Mouse (Mus musculus): ENCODE data around the gene Zfp846.
"Not testable (repeated sequence)": the region's sequence is repeated elsewhere in the genome, so short reads cannot be mapped to it uniquely, and the experiment has no call there.

The Zfp846 gene

GRCm38 (mm10) chr9:20581175-20581634 lies at the start of gene Zfp846:
TSS of gene Zfp846 (plus strand) at chr9:20581291.
- peak; percentile 99 to 100 for DNase-seq (ENCODE audit: inconsistent age in 2 of 2, low spot score in 1 of 2)

DNA sequence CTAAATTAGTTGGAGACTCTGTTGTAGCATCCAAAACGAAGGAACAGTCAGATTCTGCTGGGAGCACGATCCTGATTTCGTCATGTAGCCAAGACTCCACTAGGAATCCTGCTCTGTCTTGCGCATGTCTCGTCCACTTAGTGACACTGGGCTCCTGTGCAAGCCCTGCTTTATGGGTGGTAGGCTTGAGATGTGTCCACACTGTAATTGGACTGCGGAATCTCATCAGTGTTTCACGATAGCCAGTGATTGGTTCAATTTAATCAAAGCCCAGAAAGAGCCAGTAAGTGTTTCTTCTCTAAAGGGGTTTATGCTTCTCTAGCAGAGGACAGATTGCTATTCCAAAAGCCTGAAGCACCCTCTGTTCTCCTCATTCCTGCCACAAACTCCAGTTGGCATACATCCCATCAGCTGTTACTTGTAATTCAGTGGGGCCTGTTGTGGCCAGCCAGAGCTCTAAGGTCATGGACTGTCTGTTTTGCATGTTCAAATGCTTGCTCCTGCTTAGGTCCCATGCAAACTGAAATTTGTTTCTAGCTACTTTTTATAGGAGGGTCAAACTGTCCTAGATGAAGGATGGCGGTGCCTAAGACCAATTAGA lies 46.7 kb upstream of the Zfp846 start:
- DNase-seq (ENCODE audit: inconsistent age in 2 of 2, low spot score in 1 of 2), result peak in 1 of 2 experiments; percentile 38

- no peak for DNase-seq (ENCODE audit: inconsistent age in 2 of 2, low spot score in 1 of 2)
These were observed 44.5 kb upstream of the Zfp846 start for GRCm38 (mm10) chr9:20536598-20536997.

DNA sequence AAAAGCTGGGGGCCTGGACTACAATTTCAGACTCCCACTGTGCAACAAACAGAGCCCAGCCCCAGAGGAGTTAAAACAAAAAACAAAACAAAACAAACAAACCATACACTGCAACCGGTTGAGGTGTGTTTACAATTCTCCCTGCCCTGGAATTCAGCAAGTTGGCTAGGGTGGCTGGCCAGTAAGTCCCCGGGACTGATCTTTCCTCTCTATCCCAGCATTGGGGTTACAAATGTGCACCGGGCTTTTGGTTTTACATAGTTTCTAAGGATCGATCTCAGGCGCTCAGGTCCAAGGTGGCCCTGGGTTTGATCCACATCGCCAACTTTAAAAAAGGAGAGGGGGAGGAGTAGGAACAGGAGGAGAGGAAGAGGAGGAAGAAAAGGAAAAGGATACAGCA lies 37.6 kb upstream of the Zfp846 start:
- DNase-seq (ENCODE audit: inconsistent age in 2 of 2, low spot score in 1 of 2), result no peak

DNA sequence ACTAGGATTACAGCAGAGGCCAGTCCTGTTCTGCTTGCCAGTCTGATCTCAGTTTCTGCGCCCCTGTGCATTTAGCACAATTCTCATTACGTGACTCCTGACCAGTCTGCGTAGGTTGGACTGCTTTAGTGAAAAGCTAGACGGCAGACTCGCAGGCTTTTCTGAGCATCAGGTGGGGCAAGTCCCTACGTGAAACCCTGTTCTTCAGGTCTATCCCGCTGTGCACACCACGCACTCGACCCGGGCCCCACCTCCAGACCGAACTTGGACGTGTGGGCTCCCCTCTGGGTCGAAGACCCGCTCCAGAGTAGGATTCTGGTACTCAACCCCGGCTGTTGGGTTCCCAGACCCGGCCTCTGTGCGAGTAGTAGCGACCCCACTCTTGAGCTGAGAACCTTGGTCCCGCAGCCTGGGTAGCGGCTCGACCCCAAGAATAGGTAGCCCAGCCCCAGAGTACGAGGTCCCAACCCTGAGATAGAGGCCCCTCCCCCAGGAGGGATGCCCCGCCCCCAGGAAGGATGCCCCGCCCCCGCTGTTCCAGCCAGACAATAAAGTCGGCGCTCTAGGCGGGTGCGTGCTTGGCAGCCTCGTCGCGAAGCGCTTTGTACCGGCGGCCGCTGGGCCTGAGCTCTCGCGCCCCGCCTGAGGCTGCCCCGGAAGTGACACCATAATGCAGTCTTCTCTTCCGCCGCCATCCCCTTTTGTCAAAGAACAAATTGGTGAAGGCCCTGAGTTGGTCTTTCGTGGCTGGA lies 36.8 kb upstream of the Zfp846 start:
- DNase-seq (ENCODE audit: inconsistent age in 2 of 2, low spot score in 1 of 2), result peak; percentile 90 to 96

DNA sequence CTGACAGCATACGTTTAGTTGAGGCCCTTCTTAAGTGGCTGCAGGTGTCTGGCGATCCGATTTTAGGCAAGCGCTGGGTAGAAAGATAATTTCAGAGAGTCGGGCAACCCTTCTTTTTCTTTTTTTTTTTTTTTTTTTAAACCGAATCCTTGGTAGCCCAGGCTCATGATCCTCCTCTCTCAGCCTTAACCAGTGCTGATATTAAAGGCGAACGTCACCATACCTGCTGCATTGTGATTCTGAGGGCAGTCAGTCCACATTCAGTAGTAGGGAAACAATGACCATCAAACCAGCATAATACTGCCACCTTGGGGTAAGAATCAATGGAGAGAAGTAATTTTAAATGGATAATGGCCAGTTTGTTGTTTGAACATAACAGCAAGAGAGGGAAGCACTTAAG lies 35.9 kb upstream of the Zfp846 start:
- peak in 1 of 2 experiments; percentile 75 for DNase-seq (ENCODE audit: inconsistent age in 2 of 2, low spot score in 1 of 2)

DNA sequence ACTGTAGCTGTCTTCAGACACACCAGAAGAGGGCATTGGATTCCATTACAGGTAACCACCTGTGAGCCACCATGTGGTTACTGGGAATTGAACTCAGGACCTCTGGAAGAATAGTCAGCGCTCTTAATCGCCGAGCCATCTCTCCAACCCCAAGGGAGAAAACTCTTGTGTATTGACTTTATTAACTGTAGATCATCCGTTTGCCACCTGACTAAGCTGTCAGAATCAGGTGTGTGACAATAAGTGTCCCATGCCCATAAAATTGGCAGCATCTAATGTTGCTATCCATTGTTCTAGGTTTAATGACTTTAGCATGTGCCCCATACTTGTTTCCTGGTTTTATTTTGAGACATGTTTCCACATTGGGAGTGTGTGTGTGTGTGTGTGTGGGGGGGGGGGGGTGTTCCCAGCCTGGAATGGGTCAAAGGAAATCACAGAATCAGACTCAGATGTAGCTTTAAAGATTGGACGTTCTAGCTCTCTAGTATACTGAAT lies 29.3 kb upstream of the Zfp846 start:
- no peak for DNase-seq (ENCODE audit: inconsistent age in 2 of 2, low spot score in 1 of 2)

DNA sequence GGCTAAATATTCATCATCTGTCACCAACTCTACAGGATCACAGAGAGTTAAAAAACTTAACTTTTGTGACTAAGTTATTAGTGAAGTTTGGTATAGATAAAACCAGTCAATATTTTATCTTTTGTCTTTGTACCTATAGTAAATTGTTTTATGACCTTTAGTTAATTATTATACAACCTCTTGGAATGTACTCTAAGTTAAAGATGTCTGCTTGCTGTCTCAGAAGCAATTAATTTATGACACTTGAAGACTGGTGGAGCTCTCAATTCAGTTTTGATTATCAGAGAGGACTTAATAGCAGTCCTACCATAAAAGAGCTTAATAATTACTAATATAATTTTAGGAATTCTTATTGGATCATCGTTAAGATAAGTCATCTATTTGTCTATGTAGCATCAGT lies 28.4 kb upstream of the Zfp846 start:
- no peak for DNase-seq (ENCODE audit: inconsistent age in 2 of 2, low spot score in 1 of 2)

DNA sequence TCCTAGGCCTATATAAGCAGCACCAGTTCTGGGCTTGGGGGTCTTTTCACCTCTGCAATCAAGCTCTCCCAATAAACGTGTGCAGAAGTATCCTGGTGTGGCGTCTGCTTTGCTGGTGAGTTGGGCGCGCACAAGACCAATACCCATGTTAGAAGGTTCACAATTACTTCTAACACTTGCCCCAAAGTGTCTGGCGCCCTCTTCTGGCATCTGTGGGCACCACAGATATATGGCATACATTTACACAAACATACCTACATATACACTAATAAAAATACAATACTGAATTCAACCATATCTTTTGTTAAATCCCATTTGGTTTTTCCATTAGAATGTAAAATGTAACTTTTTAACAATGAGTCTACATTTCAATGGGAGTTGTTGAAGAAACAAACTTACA lies 18.9 kb upstream of the Zfp846 start:
- no peak for DNase-seq (ENCODE audit: inconsistent age in 2 of 2, low spot score in 1 of 2)

DNA sequence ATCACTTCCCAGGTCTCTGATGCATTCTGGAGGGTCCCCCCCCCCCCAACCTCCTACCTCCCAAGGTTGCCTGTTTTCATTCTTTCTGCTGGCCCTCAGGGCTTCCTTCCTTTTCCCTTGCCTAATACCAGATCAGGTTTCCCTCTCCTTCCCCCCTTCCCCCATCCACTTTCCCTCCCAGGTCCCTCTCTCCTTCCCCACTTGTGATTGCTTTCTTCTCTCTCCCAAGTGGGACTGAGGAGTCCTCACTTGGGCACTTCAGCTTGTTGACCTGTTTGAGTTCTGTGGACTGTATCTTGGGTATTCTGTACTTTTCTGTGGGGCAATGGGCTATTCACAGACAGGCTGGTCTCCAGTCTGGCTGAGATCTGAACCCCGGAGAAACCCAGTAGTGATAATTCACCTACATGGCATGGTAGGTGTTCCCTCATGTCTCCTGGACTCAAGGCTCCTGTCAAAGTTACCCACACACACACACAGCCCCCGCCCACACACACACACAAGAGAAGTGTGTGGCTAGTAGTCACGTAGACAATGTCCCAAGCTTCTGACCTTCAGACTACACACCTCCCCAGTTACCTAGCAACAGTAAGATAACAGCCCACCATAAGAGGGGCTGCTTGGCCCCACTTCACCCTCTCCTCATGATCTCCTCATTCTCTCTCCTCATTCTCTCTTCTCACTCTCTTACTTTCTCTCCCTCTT lies 15.6 kb upstream of the Zfp846 start:
- not testable (repeated sequence) for DNase-seq (ENCODE audit: inconsistent age in 2 of 2, low spot score in 1 of 2)

DNA sequence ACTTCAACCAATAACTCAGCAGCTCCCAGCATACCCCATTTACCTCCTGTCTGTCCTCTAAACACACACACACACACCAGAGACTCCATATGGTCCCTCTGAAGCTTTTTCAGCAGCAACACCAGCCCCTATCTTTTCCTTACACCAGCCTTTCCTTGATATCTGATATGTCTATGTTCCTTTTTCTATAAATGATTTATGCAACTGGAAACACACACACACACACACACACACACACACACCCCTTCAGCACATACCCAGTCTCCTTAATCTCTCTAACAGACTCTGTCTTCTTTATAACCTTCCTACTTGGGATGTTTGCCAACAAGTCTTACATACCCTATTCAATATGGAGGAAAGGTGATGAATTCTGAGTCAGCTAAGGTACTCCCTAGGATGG lies 10.0 kb upstream of the Zfp846 start:
- no peak for DNase-seq (ENCODE audit: inconsistent age in 2 of 2, low spot score in 1 of 2)

DNA sequence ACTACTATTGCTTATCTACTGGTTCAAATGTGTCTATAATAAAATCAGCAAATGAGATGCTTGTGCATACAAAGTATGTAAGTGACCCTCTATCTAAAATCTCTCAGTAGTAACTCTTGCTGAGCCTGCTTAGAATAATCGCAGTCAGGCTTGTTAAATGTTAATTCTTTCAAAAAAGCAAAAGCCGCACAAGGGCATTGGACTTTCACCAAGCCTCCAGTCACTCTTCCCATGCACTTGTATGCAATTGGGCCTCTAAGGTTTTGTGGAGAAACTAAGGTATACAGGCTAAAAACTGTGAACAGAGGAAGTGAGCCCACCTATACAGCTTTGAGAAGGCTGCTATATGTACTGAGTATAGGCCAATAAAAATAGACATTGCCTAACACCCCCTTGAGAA lies 4.5 kb upstream of the Zfp846 start:
- DNase-seq (ENCODE audit: inconsistent age in 2 of 2, low spot score in 1 of 2), result no peak

GRCm38 (mm10) chr9:20601270-20601669 lies 20.2 kb downstream of the Zfp846 start:
- DNase-seq (ENCODE audit: inconsistent age in 2 of 2, low spot score in 1 of 2), result no peak

GRCm38 (mm10) chr9:20606269-20606668 lies 25.2 kb downstream of the Zfp846 start:
- no peak for DNase-seq (ENCODE audit: inconsistent age in 2 of 2, low spot score in 1 of 2)

GRCm38 (mm10) chr9:20607100-20607974 lies 26.2 kb downstream of the Zfp846 start:
- DNase-seq (ENCODE audit: inconsistent age in 2 of 2, low spot score in 1 of 2), result peak; percentile 91 to 98

GRCm38 (mm10) chr9:20609831-20610464 lies 28.9 kb downstream of the Zfp846 start:
- no peak for DNase-seq (ENCODE audit: inconsistent age in 2 of 2, low spot score in 1 of 2)

DNA sequence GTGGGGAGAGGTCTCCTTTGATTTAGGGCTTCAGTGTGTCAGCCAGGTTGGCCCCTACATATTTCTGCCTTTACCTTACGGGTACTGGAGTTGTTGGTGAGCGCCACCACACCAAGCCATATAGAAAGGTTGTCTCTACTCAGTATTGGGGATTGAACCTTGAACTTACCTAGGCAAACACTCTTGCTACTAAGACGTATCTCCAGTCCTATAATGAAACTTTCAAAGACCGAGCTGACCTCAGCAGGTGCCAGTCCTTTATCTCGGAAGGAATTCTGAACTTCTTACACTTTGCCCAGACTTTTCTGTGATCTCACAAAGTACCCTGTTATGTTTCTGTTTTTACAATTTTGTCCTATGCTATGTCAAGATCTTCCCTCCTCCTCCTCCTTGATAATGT lies 30.9 kb downstream of the Zfp846 start:
- DNase-seq (ENCODE audit: inconsistent age in 2 of 2, low spot score in 1 of 2), result no peak

DNA sequence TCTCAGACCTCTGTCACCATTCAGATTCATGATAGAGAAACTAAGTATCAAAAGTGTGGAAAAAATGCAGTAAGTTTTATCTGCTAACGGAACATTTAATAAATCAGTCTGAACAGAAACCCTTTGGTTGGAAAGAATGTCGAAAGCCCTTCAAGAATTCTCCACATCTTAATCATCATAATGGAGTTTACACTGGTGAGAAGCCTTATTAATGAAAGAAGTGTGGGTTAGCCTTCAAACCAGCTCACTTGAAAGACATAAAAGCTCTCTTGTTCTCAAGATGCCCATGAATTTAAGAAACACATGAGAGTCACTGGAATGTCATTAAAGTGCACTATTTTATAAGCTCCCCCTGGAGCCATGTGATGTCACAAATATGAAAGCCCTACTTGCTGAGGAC lies 35.6 kb downstream of the Zfp846 start:
- DNase-seq (ENCODE audit: inconsistent age in 2 of 2, low spot score in 1 of 2), result no peak

GRCm38 (mm10) chr9:20631332-20631731 lies 50.2 kb downstream of the Zfp846 start:
- no peak for DNase-seq (ENCODE audit: inconsistent age in 2 of 2, low spot score in 1 of 2)

DNA sequence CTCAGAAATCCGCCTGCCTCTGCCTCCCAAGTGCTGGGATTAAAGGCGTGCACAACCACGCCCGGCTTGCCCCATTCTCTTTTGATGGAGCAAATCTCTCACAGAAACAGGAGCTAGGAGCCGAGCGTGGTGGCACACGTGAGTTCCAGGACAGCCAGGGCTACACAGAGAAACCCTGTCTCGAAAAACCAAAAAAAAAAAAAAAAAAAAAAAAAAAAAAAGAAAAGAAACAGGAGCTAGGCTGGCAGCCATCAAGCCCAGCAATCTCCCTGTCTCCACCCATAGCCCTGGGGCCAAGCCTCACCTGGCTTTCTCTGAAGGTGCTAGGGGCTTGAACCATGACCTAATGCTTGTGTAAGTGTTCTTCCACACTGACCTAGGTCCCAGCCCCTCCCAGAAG lies 54.6 kb downstream of the Zfp846 start:
- not testable (repeated sequence) for DNase-seq (ENCODE audit: inconsistent age in 2 of 2, low spot score in 1 of 2)
